14 mouse cellular contexts compared by ENCODE assay signal in genomic region chrX:166393753-166394152, GRCm38 (mm10). TPM values are rescaled to one million over a fixed set of nuclear protein-coding genes. Genes with fewer than 3 reads are reported as not detected.
DNase-seq lines count a peak whose midpoint lies in the region; ATAC-seq and TF ChIP-seq lines count a peak whose summit lies in the region.
"Had no signal": no experiment of that assay in that cellular context is flagged by ENCODE, and none has a peak within 500 bp of the region (broad histone marks: within the 10 kb centered on the region; RNA-seq: fewer than 3 reads in every experiment).

No protein-coding gene starts in this region.

- intact Hi-C loops in gastrocnemius, adult 2 months (cut with DNase I), result no loop called here

- no peaks in the 10 kb centered on the region for H3K27me3 ChIP-seq in liver, postnatal 0 days (ENCODE audit: insufficient read depth, low read length)
- H3K27me3 ChIP-seq in liver, embryonic 12.5 days (replicated peaks), result no peaks in the 10 kb centered on the region
- no peaks in the 10 kb centered on the region for H3K27me3 ChIP-seq in CH12.LX (replicated peaks)
- H3K27me3 ChIP-seq: heart, embryonic 15.5 days; liver, embryonic 15.5 days had no signal

- dilution Hi-C loops in CH12.LX (cut with MboI; ENCODE audit: extremely low pct_ligation_motif_present, extremely low pct_unique_long_range_greater_than_20kb, low sequenced_read_pairs), result no loop called here

- no peak overlapping the region for H3K9ac ChIP-seq in liver, postnatal 0 days (replicated peaks)
- no peak overlapping the region for H3K9ac ChIP-seq in liver, embryonic 12.5 days
- H3K9ac ChIP-seq in CH12.LX (ENCODE audit: insufficient read depth, low read depth), result no peak overlapping the region
- H3K9ac ChIP-seq: heart, embryonic 15.5 days; liver, embryonic 15.5 days had no signal

- H3K4me1 ChIP-seq in liver, postnatal 0 days (ENCODE audit: insufficient read depth), result no peaks in the 10 kb centered on the region
- no peaks in the 10 kb centered on the region for H3K4me1 ChIP-seq in liver, embryonic 12.5 days
- no peaks in the 10 kb centered on the region for H3K4me1 ChIP-seq in CH12.LX (ENCODE audit: control insufficient read depth in 1 of 2, insufficient read depth in 2 of 2)
- H3K4me1 ChIP-seq: heart, embryonic 15.5 days; liver, embryonic 15.5 days had no signal

- no peak overlapping the region for H3K4me3 ChIP-seq in gastrocnemius, adult 2 months
- H3K4me3 ChIP-seq in liver, postnatal 0 days (ENCODE audit: low read depth, low read length), result no peak overlapping the region
- H3K4me3 ChIP-seq in liver, embryonic 12.5 days, result no peak overlapping the region
- no peak overlapping the region for H3K4me3 ChIP-seq in CH12.LX (replicated peaks in 1 of 3; ENCODE audit: low read depth in 2 of 3, low read length in 2 of 3, poor library complexity in 1 of 3)
- H3K4me3 ChIP-seq: erythroblast, embryonic 14.5 days; heart, embryonic 15.5 days; liver, embryonic 15.5 days had no signal

- no peak overlapping the region for H3K27ac ChIP-seq in gastrocnemius, adult 2 months
- H3K27ac ChIP-seq in liver, postnatal 0 days (ENCODE audit: low read depth), result no peak overlapping the region
- no peak overlapping the region for H3K27ac ChIP-seq in liver, embryonic 12.5 days
- no peak overlapping the region for H3K27ac ChIP-seq in CH12.LX (ENCODE audit: insufficient read depth, low read depth)
- H3K27ac ChIP-seq: heart, embryonic 15.5 days; liver, embryonic 15.5 days had no signal

- DNase-seq in gastrocnemius, adult 2 months, result no peak
- DNase-seq in gastrocnemius, postnatal 25 days, result no peak
- no peak for DNase-seq in liver, postnatal 0 days
- DNase-seq in CH12.LX (ENCODE audit: extremely low read depth), result peak; percentile 7
- peak; percentile 17 for DNase-seq in induced T-regulatory cell, adult 2 months (ENCODE audit: low read depth)
- no peak for DNase-seq in testis, postnatal 14 days (ENCODE audit: low spot score)
- DNase-seq in layer of hippocampus, postnatal 25 days (ENCODE audit: extremely low spot score in 1 of 2, low spot score in 1 of 2), result no peak
- DNase-seq: adrenal gland, adult 8-10 months; cerebellum, adult 9-11 months; kidney, adult 8-10 months had no signal

- in situ Hi-C loops in CH12.LX (cut with MboI; ENCODE audit: low pct_ligation_motif_present, low pct_unique_long_range_greater_than_20kb, low sequenced_read_pairs), result no loop called here

- peak; percentile 8; the same call in 1 of the 2 replicates for TF ChIP-seq CTCF in gastrocnemius, adult 2 months (IDR thresholded peaks at IDR 0.05)
- peak; percentile 52 for TF ChIP-seq CTCF in liver, postnatal 0 days (IDR thresholded peaks at IDR 0.05; ENCODE audit: low read depth)
- TF ChIP-seq CTCF in CH12.LX (conservative IDR thresholded peaks at IDR 0.05 in 1 of 2, IDR thresholded peaks at IDR 0.05 in 1 of 2; ENCODE audit: low read depth in 2 of 2, low read length in 2 of 2), result peak in 1 of 2 experiments; percentile 24; a peak in 2 of 4 replicates

- ATAC-seq in liver, postnatal 0 days, result no peak
- ATAC-seq in liver, embryonic 12.5 days, result no peak

- peak; percentile 20 for TF ChIP-seq RAD21 in CH12.LX (IDR thresholded peaks at IDR 0.05; ENCODE audit: low read depth, low read length)

- no peaks in the 10 kb centered on the region for H3K36me3 ChIP-seq in liver, postnatal 0 days (replicated peaks; ENCODE audit: insufficient read depth, low read length)
- H3K36me3 ChIP-seq in liver, embryonic 12.5 days, result peaks cover 6% of the 10 kb centered on the region; the same call in 1 of the 2 replicates
- H3K36me3 ChIP-seq in CH12.LX (replicated peaks in 1 of 2; ENCODE audit: control insufficient read depth in 1 of 2, insufficient read depth in 1 of 2, low read length in 1 of 2), result peaks cover 7 to 28% of the 10 kb centered on the region in 2 experiments
- H3K36me3 ChIP-seq: heart, embryonic 15.5 days; liver, embryonic 15.5 days had no signal

- TF ChIP-seq EP300 in liver, postnatal 0 days (IDR thresholded peaks at IDR 0.05; ENCODE audit: low read depth), result no peak
- TF ChIP-seq EP300 in CH12.LX (IDR thresholded peaks at IDR 0.05; ENCODE audit: low read length), result no peak

- TF ChIP-seq POLR2A in CH12.LX (IDR thresholded peaks at IDR 0.05; ENCODE audit: low read depth, low read length), result no peak

- H3K4me2 ChIP-seq in liver, postnatal 0 days (ENCODE audit: low read depth, low read length), result no peak overlapping the region
- no peak overlapping the region for H3K4me2 ChIP-seq in liver, embryonic 12.5 days
- no peak overlapping the region for H3K4me2 ChIP-seq in CH12.LX (ENCODE audit: insufficient read depth, low read depth, poor library complexity, severe bottlenecking)
- H3K4me2 ChIP-seq: heart, embryonic 15.5 days; liver, embryonic 15.5 days had no signal

- H3K9me3 ChIP-seq in liver, postnatal 0 days (ENCODE audit: low read length), result no peaks in the 10 kb centered on the region
- no peaks in the 10 kb centered on the region for H3K9me3 ChIP-seq in liver, embryonic 12.5 days (replicated peaks)
- no peaks in the 10 kb centered on the region for H3K9me3 ChIP-seq in CH12.LX (replicated peaks; ENCODE audit: low read length)
- H3K9me3 ChIP-seq: heart, embryonic 15.5 days; liver, embryonic 15.5 days had no signal

- 91% methylated on average over 1 of the region's 1 CpGs for WGBS in liver, postnatal 0 days (ENCODE audit: insufficient replicate concordance)
- 69% methylated on average over 1 of the region's 1 CpGs for WGBS in liver, embryonic 12.5 days (ENCODE audit: insufficient replicate concordance)

- no peaks in the 10 kb centered on the region for H3K79me2 ChIP-seq in CH12.LX (replicated peaks; ENCODE audit: control insufficient read depth, extremely low read depth, insufficient read depth, poor library complexity, severe bottlenecking)

TF ChIP-seq in CH12.LX, 34 proteins besides CTCF, POLR2A, EP300 and RAD21:
- no peak for TF ChIP-seq MXI1 (IDR thresholded peaks at IDR 0.05; ENCODE audit: low read depth, low read length)
- no peak for TF ChIP-seq RCOR1 (conservative IDR thresholded peaks at IDR 0.05; ENCODE audit: low read depth, low read length)
- TF ChIP-seq NRF1 (IDR thresholded peaks at IDR 0.05; ENCODE audit: low read depth, low read length), result no peak
- no peak for TF ChIP-seq CHD2 (IDR thresholded peaks at IDR 0.05; ENCODE audit: low read length)
- TF ChIP-seq JUND (conservative IDR thresholded peaks at IDR 0.05; ENCODE audit: low read depth, low read length), result no peak
- TF ChIP-seq SMC3 (IDR thresholded peaks at IDR 0.05; ENCODE audit: low read depth, low read length), result peak; percentile 17
- no peak for TF ChIP-seq TBP (conservative IDR thresholded peaks at IDR 0.05; ENCODE audit: low read depth, low read length)
- no peak for TF ChIP-seq ZC3H11A (IDR thresholded peaks at IDR 0.05; ENCODE audit: low read depth, low read length)

RNA-seq across cellular contexts. Expression of gene Trappc2, which starts 46.6 kb away (rescaled TPM):
- 10 to 100 TPM; 19.2 to 20.0 TPM for total RNA-seq in gastrocnemius, adult 2 months (2021)
- total RNA-seq in gastrocnemius, postnatal 25 days (2021), result 10 to 100 TPM; 13.7 to 18.0 TPM
- polyA plus RNA-seq in liver, postnatal 0 days (2015; fragmentation: Nextera tagmentation; extraction: Ambion mirVana), result 12.9 and 13.1 TPM in 2 replicates
- polyA plus RNA-seq in liver, embryonic 12.5 days (2016; fragmentation: Nextera tagmentation; extraction: Ambion mirVana), result 16.9 and 18.5 TPM in 2 replicates
- total RNA-seq in CH12.LX (2012; rRNA removed) (3.0 and 4.2 TPM in 2 replicates), CH12.LX (2014; rRNA removed) (12.0 and 14.7 TPM in 2 replicates)
- 5.1 and 5.4 TPM in 2 replicates for polyA plus RNA-seq in CH12.LX (2012; ENCODE audit: insufficient read length, low read depth)
- 10 to 100 TPM; 56.1 to 59.8 TPM for total RNA-seq in layer of hippocampus, postnatal 25 days (2021)

RNA-seq across cellular contexts. Expression of gene Ofd1, which starts 46.8 kb away (rescaled TPM):
- total RNA-seq in gastrocnemius, adult 2 months (2021), result 1 to 10 TPM; 4.6 to 6.2 TPM
- total RNA-seq in gastrocnemius, postnatal 25 days (2021), result 1 to 10 TPM; 4.1 to 4.8 TPM
- polyA plus RNA-seq in liver, postnatal 0 days (2015; fragmentation: Nextera tagmentation; extraction: Ambion mirVana), result 2.5 and 2.7 TPM in 2 replicates
- polyA plus RNA-seq in liver, embryonic 12.5 days (2016; fragmentation: Nextera tagmentation; extraction: Ambion mirVana), result 4.4 and 4.7 TPM in 2 replicates
- total RNA-seq in CH12.LX (2012; rRNA removed) (7.8 and 8.4 TPM in 2 replicates), CH12.LX (2014; rRNA removed) (13.3 and 15.7 TPM in 2 replicates)
- 12.4 and 13.5 TPM in 2 replicates for polyA plus RNA-seq in CH12.LX (2012; ENCODE audit: insufficient read length, low read depth)
- total RNA-seq in layer of hippocampus, postnatal 25 days (2021), result 1 to 10 TPM; 4.5 to 5.1 TPM

Comparison
In these comparisons a context has a peak if more than half of its experiments do, and no peak if none do; other contexts are left out.
1. DNase-seq: peak in CH12.LX (single experiment) and induced T-regulatory cell, adult 2 months (single experiment); none in gastrocnemius, adult 2 months (single experiment), gastrocnemius, postnatal 25 days (single experiment), liver, postnatal 0 days (single experiment), testis, postnatal 14 days (single experiment) and layer of hippocampus, postnatal 25 days (0 of 2).